Mouse (Mus musculus): ENCODE measurements at regions not wholly inside any gene's neighbourhood (a gene's known extent, or its start where the extent isn't known, plus 50 kb on each side); places are given as distances from the start of the nearest gene placed in this dataset.

DNA sequence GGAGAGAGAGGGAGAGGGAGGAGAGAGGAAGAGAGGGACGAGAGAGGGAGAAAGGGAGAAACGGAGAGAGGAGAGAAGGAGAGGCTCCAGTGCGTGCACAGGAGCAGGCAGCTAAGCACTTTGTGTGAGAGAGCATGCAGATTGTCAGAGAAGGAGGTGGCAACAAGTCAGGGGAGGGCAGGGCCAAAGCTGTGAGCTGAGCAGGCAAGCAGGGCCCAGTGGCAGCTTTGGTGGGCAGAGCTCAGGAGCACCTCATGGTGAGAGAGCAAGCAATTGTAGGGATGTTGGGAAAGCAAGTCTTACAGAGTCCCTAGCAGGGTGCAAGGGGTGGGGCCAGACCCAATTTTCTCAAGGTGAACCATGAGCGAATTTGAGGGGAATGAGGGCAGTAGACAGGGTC lies 234.3 kb upstream of the Hey2 start:
- no peak for DNase-seq (ENCODE audit: extremely low spot score, low read depth, low spot score)

DNA sequence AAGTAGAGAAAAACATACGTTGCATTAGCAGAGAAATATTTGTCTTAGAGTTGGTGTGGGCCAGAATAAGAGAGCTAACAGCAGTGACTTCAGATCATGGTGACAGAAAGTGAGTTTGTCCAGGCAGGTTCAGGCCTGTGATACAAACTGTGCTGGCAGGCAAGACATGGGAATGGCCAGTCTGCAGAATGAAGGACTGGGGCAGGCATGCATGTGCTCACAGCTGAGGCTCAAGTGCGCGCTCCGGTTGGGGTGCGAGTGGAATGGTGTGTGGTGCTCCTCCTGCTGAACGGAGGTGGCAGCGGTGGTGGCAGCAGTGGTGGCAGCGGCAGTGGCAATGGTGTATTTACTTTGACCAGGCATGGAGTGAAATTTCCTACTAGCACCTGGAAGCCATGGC lies 233.8 kb upstream of the Hey2 start:
- DNase-seq (ENCODE audit: extremely low spot score, low read depth, low spot score) = no peak

DNA sequence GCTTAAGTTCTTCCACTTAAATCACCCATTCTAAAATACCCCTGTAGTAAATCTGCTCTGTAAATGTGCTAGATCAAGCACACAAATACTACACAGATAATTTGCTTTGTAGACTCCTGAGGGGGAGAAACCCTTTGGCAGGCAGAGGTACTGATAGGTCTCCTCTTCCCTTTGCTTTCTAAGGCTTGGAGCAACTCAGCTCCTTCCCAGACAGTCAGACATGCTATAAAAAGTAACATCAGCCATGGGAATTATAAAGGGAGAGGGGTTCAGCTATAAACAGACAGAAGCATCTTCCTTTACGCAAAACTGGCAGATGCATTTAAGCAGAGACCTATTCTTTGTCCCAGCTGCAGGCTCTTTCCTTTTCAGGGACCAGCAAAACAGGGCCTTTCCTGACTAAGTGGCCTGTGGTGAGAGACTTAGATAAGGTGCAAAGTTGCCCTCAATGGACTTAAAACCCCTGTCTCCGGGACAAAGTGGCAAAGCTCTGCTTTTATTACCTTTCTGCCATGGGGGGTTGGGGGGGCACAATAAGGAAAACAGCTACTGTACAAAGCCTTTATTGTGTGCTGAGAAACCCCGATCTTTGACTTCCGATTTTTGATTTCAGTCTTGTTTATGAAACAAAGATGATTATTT lies 231.5 kb upstream of the Hey2 start:
- no peak for DNase-seq (ENCODE audit: extremely low spot score, low read depth, low spot score)

DNA sequence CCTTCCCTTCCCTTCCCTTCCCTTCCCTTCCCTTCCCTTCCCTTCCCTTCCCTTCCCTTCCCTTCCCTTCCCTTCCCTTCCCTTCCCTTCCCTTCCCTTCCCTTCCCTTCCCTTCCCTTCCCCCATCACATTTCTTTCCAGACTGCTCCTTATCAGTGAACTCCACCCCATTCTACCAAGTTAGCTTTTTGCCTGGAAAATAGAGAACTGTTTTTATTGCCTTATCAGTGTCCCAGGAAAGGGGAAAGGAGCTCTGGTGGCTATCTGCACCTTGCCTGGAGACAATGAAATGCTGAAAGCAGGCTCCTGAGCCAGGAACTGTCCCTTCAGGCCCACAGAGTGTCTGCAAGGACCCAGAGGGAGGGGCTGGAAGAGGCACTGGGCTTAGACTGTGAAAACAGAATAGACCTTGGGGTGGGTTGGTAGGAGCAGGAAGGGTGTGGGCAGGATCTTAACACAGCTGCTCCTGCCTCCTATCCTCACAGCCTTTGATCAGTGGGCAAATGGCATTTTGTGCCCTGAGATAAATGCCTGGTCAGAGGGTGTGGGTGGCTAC lies 226.1 kb upstream of the Hey2 start:
- DNase-seq (ENCODE audit: extremely low spot score, low read depth, low spot score) = no peak

DNA sequence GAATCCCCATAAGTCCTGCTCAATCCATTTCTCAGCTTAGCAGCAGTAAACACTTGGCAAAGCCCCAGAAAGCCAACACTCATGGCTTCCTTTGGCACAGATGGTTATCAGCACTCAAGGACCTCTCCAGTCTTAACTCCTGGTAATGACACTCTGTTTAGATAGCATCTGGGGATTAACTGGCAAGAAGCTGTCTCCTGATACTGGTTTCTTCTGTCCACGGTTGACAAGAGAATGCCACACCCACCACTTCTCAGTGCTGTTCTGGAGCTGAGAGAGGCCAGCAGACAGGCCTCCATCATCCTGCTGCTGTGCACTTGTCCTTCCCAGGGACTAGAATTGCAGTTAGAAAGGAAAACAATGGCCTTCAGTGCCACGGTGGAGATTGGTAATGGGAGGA lies 220.1 kb upstream of the Hey2 start:
- DNase-seq (ENCODE audit: extremely low spot score, low read depth, low spot score) = no peak

DNA sequence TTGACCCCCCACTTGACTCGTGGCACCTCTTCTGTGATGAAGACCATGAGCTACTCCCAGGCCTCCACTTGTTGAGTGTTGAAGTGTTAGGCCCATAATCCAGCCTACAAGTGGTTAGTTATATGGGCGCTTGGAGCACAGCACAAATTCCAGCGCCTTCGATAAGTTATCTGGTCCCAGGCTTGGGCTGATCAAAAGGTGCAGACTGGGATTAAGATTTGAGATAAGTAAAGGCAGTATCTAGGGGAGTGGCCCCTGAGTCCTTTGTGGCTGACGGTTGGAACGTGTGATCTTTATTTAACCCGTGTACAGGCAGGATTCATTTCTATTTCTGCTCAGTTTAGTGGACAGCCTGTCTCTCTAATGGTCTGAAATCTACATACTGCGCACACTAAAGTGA lies 210.7 kb upstream of the Hey2 start:
- DNase-seq (ENCODE audit: extremely low spot score, low read depth, low spot score) = no peak

DNA sequence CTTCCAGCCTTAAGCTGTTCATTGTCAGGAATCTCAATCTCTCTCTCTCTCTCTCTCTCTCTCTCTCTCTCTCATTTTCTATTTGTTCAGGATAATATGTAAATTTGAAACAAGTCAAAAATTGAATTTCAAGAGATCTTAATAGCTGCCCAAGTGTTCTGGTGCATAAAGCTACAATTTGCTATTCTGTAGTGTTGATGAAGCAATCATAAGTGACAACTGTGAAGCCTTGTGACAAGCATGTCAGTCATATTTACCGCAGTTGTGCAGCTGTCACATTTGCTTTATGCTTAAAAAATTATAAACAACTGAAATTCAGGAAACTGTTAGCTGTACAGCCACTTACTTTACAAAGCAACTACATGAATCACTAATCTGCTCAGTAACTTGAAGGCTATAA lies 208.6 kb upstream of the Hey2 start:
- DNase-seq (ENCODE audit: extremely low spot score, low read depth, low spot score) = no peak

DNA sequence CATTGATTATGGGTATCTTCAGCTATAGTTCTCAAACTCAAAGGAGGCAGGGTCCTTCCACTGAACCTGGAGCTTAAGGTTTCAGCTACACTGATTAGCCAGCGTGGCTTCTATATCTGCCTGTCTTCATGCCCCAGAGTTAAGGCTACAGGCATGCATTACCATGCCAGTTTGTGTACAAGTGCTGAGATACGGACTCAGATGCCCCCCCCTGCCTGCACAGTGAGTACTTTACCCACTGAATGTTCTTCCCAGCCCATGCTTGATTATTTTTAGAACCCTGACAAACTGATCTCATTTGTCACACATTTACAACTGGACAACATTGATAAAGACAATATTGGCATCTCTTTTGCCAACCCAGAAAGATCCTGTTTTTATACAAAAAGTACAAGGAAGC lies 206.8 kb upstream of the Hey2 start:
- DNase-seq (ENCODE audit: extremely low spot score, low read depth, low spot score) = no peak

DNA sequence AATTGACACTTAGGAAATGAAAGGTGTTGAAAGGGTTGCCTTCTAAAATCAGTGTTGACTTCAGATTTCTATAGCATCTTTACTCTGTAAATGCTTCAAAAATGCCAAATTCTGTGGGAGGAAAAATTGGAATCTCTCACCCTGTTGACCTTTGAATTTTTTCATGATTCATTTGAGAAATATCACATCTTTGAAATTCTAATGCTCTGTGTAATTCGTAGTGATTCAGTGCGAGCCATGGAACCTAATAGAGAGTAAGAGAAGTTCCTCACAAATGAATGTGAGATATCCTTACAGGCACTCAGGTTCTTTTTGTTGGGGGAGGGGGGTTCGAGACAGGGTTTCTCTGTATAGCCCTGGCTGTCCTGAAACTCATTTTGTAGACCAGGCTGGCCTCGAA lies 193.0 kb upstream of the Hey2 start:
- DNase-seq (ENCODE audit: extremely low spot score, low read depth, low spot score) = no peak

DNA sequence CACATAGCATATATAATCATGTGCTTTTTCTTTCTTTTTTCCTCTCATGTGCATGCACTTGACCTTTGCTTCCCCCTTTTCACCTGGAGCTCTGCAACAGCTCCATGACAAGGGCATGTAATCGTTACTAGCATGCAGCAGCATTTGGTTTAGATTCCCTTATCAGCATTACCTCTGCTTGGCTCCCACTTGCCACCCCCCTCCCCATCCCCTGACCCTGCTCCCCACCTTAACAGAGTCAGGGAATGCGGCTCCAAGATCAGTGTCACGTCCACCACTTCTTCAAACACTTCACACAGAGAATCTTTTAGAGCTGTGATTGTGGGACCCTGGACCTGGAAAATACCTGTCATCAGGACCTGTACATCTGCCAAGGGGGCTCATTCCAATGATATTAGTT lies 192.2 kb upstream of the Hey2 start:
- DNase-seq (ENCODE audit: extremely low spot score, low read depth, low spot score) = no peak

DNA sequence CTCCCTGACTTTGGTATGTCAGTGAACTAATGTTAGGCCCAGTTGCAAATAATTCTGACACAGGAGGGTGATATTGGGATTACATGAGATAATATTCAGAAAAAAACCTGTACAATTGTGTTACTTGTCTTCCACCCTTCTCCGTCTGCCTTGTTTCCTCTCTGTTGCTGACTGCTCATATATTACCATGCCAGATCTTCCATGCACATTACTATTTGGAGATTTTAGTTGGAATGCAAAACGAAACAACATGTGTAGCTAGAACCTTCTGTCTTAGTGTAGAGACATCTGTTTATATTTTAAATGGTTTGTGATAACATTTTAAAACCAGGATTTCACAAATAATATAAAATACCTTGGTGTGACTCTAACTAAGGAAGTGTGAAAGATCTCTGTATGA lies 188.1 kb upstream of the Hey2 start:
- DNase-seq (ENCODE audit: extremely low spot score, low read depth, low spot score) = no peak

DNA sequence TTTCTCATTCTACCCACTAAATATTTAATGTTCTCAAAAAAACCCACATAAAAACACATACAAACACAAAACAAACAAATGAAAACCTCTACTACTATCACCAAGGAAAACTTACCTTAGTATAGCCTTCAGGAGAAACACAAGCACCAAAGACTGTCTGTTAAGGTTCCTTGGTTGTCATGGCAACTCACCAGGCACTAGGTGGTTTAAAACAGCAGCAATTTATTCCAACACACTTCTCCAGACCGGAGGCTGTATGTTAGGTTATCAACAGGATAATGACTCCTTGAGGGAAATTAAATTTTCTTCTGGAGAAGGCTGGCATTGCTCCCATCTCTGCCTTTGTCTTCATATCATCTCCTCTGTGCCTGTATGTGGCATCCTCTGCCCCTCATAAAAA lies 183.8 kb upstream of the Hey2 start:
- no peak for DNase-seq (ENCODE audit: extremely low spot score, low read depth, low spot score)

DNA sequence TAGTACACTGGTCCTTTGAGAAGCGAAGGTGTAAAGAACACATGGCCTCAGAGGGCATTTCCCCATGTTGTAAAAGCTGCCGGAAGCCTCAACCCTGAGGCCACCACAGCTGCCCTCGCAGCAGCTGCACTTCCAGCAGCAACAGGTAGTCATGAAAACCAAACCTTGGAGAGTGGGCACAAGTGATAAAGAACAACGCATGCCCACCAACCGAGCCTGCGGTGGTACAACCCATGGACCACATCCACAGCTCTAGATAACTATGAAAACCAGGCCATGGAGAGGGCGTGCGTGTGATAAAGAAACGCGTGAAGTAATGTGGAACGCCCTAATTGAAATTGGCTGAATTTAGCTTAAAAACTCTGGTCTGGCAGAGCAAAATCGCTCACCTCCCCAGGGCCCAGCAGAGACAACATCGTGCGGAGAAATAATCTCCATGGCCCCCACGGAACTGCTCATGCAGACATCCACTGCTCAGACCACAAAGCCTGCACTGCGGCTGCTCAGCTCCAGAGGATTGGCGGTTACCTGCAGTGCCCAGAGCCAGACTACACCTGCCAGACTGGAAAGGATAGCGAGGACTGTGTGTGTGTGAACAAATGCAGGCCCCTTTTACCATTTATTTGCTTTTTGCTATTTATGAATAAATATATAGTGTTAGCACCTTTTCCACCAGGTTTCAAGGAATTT lies 170.2 kb upstream of the Hey2 start:
- DNase-seq (ENCODE audit: extremely low spot score, low read depth, low spot score) = no peak

DNA sequence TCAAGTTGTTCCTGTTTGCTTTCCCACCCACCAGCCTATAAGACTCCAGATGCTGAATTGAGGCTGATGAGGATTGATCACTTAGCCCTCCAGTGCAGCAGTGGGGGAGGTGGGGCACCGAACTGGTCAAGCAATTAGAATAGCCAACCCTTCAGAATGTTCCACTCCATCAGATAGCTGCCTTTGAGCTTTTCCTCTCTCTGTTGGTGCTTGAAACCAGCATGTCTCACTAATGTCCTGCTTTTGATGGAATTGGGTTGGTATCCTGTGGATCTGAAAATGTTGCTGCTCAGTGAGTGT lies 167.3 kb upstream of the Hey2 start:
- DNase-seq (ENCODE audit: extremely low spot score, low read depth, low spot score) = no peak

DNA sequence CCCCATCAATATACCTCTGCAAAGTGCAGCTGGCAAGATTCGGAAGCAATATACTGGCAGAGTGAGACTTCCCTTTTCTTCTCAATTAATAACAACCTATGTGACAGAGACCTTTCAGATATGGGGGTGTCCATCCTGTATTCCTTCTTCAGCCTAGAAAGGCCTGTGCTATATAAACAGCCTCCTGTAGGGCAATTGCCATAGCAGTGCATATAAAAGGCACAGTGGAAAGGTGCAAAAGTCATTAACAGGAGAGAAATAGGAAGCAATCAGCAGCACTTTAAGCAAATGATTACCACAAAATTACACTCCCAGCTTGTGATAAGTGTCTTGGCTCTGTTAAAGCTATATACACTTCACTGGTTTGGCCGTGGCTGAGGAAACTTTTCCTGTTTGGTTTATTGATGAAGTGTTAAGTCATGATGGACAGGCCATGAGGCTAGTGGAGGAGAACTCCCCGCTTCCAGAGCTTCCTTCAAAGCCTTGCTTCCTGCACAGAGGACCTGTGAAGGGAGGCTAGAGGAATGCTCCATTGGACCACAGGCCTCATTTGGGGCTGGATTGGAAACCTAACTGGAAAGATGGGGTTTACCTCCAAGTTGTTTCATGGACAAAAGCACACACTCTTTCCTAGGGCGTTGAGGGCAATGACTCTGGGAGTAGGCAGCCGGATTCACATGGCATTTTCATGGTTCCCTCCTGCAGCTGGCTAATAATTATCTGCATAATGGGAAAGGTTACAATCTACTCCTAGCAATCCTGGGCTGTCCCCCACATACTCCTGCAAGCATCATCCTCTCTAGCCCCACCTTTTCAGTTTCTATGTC lies 166.7 kb upstream of the Hey2 start:
- DNase-seq (ENCODE audit: extremely low spot score, low read depth, low spot score) = no peak

DNA sequence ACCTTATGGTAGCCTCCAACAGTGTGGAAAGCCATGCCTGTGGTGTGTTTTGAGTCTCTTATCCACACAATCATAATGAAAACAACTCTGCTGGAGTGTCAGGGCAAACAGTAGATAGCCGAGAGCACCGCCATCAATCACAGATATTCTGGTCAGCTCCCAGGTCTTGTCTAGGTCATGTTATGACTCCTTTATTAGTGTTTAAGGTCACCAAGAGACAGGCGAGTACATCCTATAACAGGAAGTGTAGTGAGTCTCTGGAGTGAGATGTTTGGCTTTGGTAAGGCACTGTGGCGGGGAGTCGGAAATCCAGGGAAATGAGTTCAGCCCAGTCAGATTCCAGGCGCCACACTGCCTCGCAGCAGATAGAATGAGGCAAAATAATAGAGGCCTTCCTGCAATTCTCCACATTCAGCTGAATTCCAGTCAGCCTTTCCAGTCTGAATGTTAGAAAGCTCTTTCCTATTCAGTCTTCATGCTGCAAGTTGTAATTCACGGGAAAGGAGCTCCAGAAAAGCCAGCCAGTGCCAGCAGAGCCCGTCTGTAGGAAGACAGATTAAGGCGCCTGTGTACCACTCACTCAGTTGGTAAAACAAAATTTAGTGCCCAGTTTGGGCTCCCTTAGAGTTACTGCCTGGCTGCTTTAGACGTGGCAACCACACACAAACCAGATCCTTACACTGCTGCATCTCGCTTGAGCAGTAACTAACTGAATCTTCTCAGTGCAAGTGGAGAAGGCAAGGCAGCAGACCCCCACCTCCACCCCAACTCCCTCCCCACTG lies 155.8 kb upstream of the Hey2 start:
- DNase-seq (ENCODE audit: extremely low spot score, low read depth, low spot score) = no peak

DNA sequence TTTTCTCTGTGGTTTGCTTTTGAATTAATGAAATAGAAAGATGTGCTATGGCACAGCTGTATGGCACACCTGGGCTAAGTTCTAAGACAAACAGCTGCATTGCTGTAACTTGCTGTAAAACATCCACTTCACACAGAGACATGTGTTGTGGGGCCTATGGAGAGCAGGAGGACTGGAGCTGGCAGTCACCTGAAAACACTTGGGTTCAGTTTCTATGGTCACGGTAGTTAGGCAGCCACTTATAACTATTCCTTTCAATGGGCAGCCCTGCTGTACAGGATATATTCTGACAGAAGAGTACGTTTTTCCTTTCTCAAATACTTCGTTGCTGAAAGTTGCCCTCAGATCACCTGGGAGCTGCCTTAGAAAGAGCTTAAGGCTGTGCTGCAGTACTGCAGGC lies 149.6 kb upstream of the Hey2 start:
- no peak for DNase-seq (ENCODE audit: extremely low spot score, low read depth, low spot score)

DNA sequence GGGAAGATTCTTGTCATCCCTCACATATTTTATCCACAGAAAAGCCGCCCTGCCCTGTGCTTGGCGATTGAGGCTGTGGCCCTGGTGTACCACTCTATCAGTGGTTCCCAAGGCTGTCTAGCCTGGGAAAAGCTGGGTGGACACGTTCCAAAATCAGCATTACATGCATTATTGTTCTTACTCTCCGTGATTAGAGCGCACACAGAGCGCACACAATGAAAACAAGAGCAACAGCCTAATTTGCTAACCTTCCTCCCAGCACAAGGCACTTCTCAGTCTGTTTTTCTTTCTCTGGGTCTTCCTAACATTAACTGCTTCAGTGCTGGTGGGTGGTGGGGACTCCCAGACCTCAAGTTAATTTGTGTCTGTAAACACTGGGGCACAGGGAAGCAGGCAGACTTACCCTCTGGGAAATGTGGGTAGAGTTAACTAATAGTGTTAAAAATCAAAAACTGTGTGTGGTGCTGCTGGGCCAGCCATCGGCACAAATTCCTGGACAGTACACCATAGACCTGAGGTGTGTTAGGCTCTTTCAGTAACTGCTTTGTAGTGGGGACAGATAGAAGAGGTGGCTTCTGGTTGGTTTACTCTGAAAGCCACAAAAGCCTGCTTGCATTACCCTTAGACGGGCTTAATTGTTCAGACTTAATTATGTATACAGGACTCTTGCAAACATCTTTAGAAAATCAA lies 137.8 kb upstream of the Hey2 start:
- no peak for DNase-seq (ENCODE audit: extremely low spot score, low read depth, low spot score)

DNA sequence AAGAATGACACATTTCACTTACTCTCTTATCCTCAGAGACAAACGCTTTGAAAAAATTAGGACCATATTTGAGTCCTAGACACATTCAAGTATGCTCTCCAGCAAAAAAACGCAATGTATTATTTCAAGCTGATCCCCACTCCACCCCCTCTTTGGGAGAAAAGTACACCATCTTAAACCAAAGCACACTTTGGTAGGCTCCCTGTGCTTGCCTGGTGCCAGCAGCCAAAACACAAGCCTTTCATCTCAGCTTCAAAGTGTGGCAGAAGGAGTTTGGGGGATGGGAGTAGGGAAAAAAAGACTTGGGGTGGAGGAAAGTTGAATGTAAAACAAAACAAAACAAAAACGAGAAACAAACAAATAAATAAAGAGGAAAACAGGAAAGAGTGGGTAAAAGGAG lies 137.2 kb upstream of the Hey2 start:
- DNase-seq (ENCODE audit: extremely low spot score, low read depth, low spot score) = no peak

DNA sequence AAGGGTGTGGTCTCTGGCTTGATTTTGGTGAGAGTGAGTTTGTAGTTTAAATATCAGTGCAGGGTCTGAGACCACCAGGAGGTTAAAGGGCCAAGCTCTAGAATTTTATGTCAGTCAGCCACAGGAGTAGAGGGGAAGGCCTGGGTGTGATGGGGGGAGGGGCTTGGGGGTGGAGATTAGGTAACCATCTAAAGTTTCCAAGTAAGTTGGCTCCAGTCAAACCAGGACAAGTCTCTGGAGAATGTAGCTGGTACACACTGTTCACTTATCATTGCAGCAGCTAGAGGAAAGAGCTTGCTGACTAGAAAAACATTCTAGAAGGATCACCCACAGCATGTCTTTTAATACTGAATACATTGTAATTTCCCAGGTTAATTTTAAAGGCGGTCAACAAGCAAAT lies 123.6 kb upstream of the Hey2 start:
- DNase-seq (ENCODE audit: extremely low spot score, low read depth, low spot score) = no peak

DNA sequence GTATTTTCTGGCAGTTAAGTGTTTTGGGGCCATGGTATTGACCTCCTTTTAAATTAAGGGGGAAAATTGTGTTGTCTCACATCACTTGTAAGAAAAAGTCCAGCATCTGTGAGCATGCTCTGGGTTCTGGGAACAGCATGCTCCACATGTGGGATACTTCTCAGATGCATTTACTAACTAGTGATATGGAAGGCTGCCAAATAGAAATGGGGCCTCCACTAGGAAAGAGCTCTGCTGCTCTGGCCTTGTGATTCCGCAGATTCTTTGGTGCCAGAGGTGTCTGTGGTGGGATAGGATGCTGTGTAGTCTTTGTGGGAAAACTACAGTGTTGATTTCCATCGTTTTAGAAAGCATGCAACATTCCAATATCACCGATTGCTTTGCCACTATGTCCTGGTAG lies 111.2 kb upstream of the Hey2 start:
- DNase-seq (ENCODE audit: extremely low spot score, low read depth, low spot score) = no peak
